Comparison of ENCODE assay signal across 15 mouse cellular contexts in the genomic region with DNA sequence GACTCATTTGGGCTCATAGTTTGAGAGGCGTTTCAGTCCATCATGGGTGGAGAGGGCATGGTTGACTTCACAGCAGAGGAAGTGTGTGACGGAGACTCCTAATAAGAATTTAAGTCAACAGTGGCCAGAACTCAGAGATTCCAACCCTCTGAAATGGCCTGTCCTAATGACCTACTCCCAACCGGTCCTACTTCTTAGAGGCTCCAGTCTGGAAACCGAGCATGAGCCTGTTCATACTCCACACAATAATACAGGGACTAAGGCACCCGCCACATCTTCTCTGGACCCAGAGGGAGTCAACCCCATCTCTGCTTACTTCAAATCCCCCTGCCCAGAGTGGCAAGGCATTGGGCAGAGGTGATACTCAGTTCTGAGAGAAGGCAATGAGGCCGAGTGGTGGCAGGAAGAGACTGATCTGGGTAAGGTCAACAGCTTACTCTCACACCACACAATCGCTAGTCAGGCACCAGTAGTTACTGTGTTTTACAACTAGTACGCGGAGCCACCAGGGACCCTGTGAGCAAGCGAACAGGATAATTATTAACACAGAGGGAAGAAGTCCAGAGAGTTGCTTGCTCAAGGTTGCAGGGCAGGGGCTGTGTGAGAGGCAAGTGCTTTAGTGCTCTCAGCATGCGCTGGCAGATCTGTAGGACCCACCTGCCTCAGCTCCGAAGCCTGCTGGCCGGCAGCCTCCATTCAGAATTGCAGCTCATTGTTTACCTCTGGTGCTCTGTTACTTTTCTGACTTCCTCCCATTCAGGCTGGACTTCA. TPM values are rescaled to one million over a fixed set of nuclear protein-coding genes. Genes with fewer than 3 reads are reported as not detected.
DNase-seq lines count a peak whose midpoint lies in the region; ATAC-seq and TF ChIP-seq lines count a peak whose summit lies in the region.
"Had no signal": no experiment of that assay in that cellular context is flagged by ENCODE, and none has a peak within 500 bp of the region (broad histone marks: within the 10 kb centered on the region; RNA-seq: fewer than 3 reads in every experiment).

No protein-coding gene starts in this region.

- intact Hi-C loops in left cerebral cortex, postnatal 4 days (cut with DNase I), result no loop called here
- intact Hi-C loops in left cerebral cortex, postnatal 14 days (cut with DNase I), result no loop called here

- no peak for TF ChIP-seq CTCF in stomach, postnatal 0 days (IDR thresholded peaks at IDR 0.05; ENCODE audit: low read depth)

- H3K4me1 ChIP-seq in liver, embryonic 13.5 days (replicated peaks), result no peaks in the 10 kb centered on the region
- 0 out of 2 replicates have a peak, but pooled peaks cover 6% of the 10 kb centered on the region for H3K4me1 ChIP-seq in stomach, postnatal 0 days (replicated peaks; ENCODE audit: control insufficient read depth, insufficient read depth)
- peaks cover 3% of the 10 kb centered on the region for H3K4me1 ChIP-seq in hindbrain, embryonic 10.5 days (replicated peaks)
- H3K4me1 ChIP-seq: embryonic facial prominence, embryonic 13.5 days; forebrain, embryonic 12.5 days; megakaryocyte, embryonic 14.5 days had no signal

- H3K9me3 ChIP-seq in liver, embryonic 13.5 days (replicated peaks), result no peaks in the 10 kb centered on the region
- no peaks in the 10 kb centered on the region for H3K9me3 ChIP-seq in stomach, postnatal 0 days (ENCODE audit: control insufficient read depth, low read length)
- no peaks in the 10 kb centered on the region for H3K9me3 ChIP-seq in hindbrain, embryonic 10.5 days
- H3K9me3 ChIP-seq: embryonic facial prominence, embryonic 13.5 days; forebrain, embryonic 12.5 days; G1E; megakaryocyte, embryonic 14.5 days had no signal

- no peak for TF ChIP-seq EP300 in stomach, postnatal 0 days (optimal IDR thresholded peaks at IDR 0.05)

- peak overlapping the region; percentile 35 for H3K27ac ChIP-seq in liver, embryonic 13.5 days
- peak overlapping the region; percentile 56 for H3K27ac ChIP-seq in stomach, postnatal 0 days (replicated peaks)
- no peak overlapping the region for H3K27ac ChIP-seq in hindbrain, embryonic 10.5 days
- H3K27ac ChIP-seq: embryonic facial prominence, embryonic 13.5 days; forebrain, embryonic 12.5 days had no signal

- H3K9ac ChIP-seq in liver, embryonic 13.5 days, result no peak overlapping the region
- no peak overlapping the region for H3K9ac ChIP-seq in stomach, postnatal 0 days (ENCODE audit: low read length)
- H3K9ac ChIP-seq: embryonic facial prominence, embryonic 13.5 days; forebrain, embryonic 12.5 days had no signal

- no peaks in the 10 kb centered on the region for H3K36me3 ChIP-seq in liver, embryonic 13.5 days
- no peaks in the 10 kb centered on the region for H3K36me3 ChIP-seq in stomach, postnatal 0 days (ENCODE audit: control insufficient read depth, insufficient read depth, low read length)
- H3K36me3 ChIP-seq in hindbrain, embryonic 10.5 days, result no peaks in the 10 kb centered on the region
- H3K36me3 ChIP-seq: embryonic facial prominence, embryonic 13.5 days; forebrain, embryonic 12.5 days; G1E had no signal

- WGBS in liver, embryonic 13.5 days (ENCODE audit: insufficient replicate concordance), result 51% methylated on average over 13 of the region's 13 CpGs
- whole genome bisulfite sequencing in stomach, postnatal 0 days, result 43% methylated on average over 13 of the region's 13 CpGs
- WGBS in hindbrain, embryonic 10.5 days, result 65% methylated on average over 13 of the region's 13 CpGs

- H3K4me2 ChIP-seq in liver, embryonic 13.5 days, result no peak overlapping the region
- no peak overlapping the region for H3K4me2 ChIP-seq in stomach, postnatal 0 days (replicated peaks; ENCODE audit: low read depth)
- H3K4me2 ChIP-seq: embryonic facial prominence, embryonic 13.5 days; forebrain, embryonic 12.5 days had no signal

- peak; percentile 75 for ATAC-seq in liver, embryonic 13.5 days (ENCODE audit: low read depth)
- ATAC-seq in stomach, postnatal 0 days (ENCODE audit: low FRiP score, low TSS enrichment), result no peak
- ATAC-seq in CD4-positive, CD25-positive, alpha-beta regulatory T cell, adult 4 months, result no peak
- ATAC-seq: inflammation-experienced regulatory T-cells, adult 6 months had no signal

- peak; percentile 19 for DNase-seq in left cerebral cortex, postnatal 4 days
- DNase-seq in left cerebral cortex, postnatal 14 days (ENCODE audit: low spot score in 2 of 2), result no peak
- peak; percentile 54 for DNase-seq in kidney, postnatal 10 days
- DNase-seq in liver, embryonic 13.5 days, result no peak
- peak; percentile 35 for DNase-seq in stomach, postnatal 0 days (ENCODE audit: low spot score)
- no peak for DNase-seq in hindbrain, embryonic 10.5 days (ENCODE audit: low spot score)
- no peak for DNase-seq in B cell, adult 2 months
- DNase-seq: gastrocnemius, postnatal 36 days; right cerebral cortex, postnatal 4 days had no signal

- no peaks in the 10 kb centered on the region for H3K27me3 ChIP-seq in liver, embryonic 13.5 days
- no peaks in the 10 kb centered on the region for H3K27me3 ChIP-seq in stomach, postnatal 0 days (ENCODE audit: control insufficient read depth, insufficient read depth, low read length)
- no peaks in the 10 kb centered on the region for H3K27me3 ChIP-seq in hindbrain, embryonic 10.5 days (ENCODE audit: insufficient read depth, poor library complexity, severe bottlenecking)
- H3K27me3 ChIP-seq: embryonic facial prominence, embryonic 13.5 days; forebrain, embryonic 12.5 days had no signal

- H3K4me3 ChIP-seq in liver, embryonic 13.5 days (replicated peaks), result no peak overlapping the region
- H3K4me3 ChIP-seq in stomach, postnatal 0 days (ENCODE audit: low read depth, low read length), result no peak overlapping the region
- H3K4me3 ChIP-seq in hindbrain, embryonic 10.5 days, result no peak overlapping the region
- H3K4me3 ChIP-seq: embryonic facial prominence, embryonic 13.5 days; forebrain, embryonic 12.5 days; megakaryocyte, embryonic 14.5 days had no signal

RNA-seq across cellular contexts. Expression of gene Emp2, which starts 14.0 kb away (rescaled TPM):
- 10 to 100 TPM; 19.3 TPM for total RNA-seq in left cerebral cortex, postnatal 4 days (2021)
- total RNA-seq in left cerebral cortex, postnatal 14 days (2021), result 10 to 100 TPM; 19.8 to 22.7 TPM
- 4.4 and 5.5 TPM in 2 replicates for polyA plus RNA-seq in liver, embryonic 13.5 days (2015; fragmentation: Nextera tagmentation; extraction: Ambion mirVana)
- polyA plus RNA-seq in stomach, postnatal 0 days (2015; fragmentation: Nextera tagmentation; extraction: Ambion mirVana), result 81.6 and 92.1 TPM in 2 replicates
- not detected for polyA plus RNA-seq in CD4-positive, CD25-positive, alpha-beta regulatory T cell, adult 4 months (2017; shearing (Covaris generic))
- polyA plus RNA-seq in hindbrain, embryonic 10.5 days (2016; fragmentation: Nextera tagmentation; extraction: Ambion mirVana), result 3.2 and 3.6 TPM in 2 replicates
- polyA plus RNA-seq: G1E had no signal

Comparison
In these comparisons a context has a peak if more than half of its experiments do, and no peak if none do; other contexts are left out.
1. DNase-seq: peak in left cerebral cortex, postnatal 4 days (single experiment), kidney, postnatal 10 days (single experiment) and stomach, postnatal 0 days (single experiment); none in left cerebral cortex, postnatal 14 days (0 of 2), liver, embryonic 13.5 days (single experiment), hindbrain, embryonic 10.5 days (single experiment) and B cell, adult 2 months (0 of 2).
2. RNA of gene Emp2, which starts 14.0 kb away (polyA plus RNA-seq): 81.6 to 92.1 TPM in stomach, postnatal 0 days; 4.4 to 5.5 TPM in liver, embryonic 13.5 days, 3.2 to 3.6 TPM in hindbrain, embryonic 10.5 days and not detected in CD4-positive, CD25-positive, alpha-beta regulatory T cell, adult 4 months; every median in the first group is over 10 times any median in the second.